Mouse (Mus musculus) erythroblast, embryonic 14.5 days (primary cell): Measurements from ENCODE around the gene Tmem40. TPM values are rescaled to one million over a fixed set of nuclear protein-coding genes. Genes with fewer than 3 reads are reported as not detected.

ENCODE experiments used
- H3K27me3 ChIP-seq: 2 replicates; pipeline ENCODE4 v1.6.1; 2012; ENCODE audit warnings: inconsistent platforms; ENCODE audit not compliant: control insufficient read depth
- H3K36me3 ChIP-seq: 2 replicates; pipeline ENCODE4 v1.6.1; 2012; ENCODE audit warnings: mild to moderate bottlenecking, inconsistent platforms; ENCODE audit not compliant: control insufficient read depth
- H3K4me1 ChIP-seq: 2 replicates; pipeline ENCODE4 v1.6.1; 2012; ENCODE audit warnings: inconsistent platforms; ENCODE audit not compliant: control insufficient read depth
- H3K4me3 ChIP-seq: replicated peaks from 2 replicates; pipeline ENCODE3; 2012; ENCODE audit warnings: moderate library complexity, mild to moderate bottlenecking, inconsistent platforms
- H3K9me3 ChIP-seq: 2 replicates; pipeline ENCODE4 v1.6.1; 2012; ENCODE audit warnings: low read length, inconsistent platforms, mixed read lengths; ENCODE audit not compliant: control insufficient read depth
- GATA1 ChIP-seq: IDR thresholded peaks from 2 replicates; pipeline ENCODE4 v1.6.1; 2012; ENCODE audit warnings: low read length, inconsistent platforms, mixed read lengths
- TAL1 ChIP-seq: IDR thresholded peaks from 3 replicates; pipeline ENCODE4 v1.6.1; 2012; ENCODE audit warnings: low read length, inconsistent platforms, mixed read lengths
- polyA plus RNA-seq: library from polyadenylated mRNA; stranded (reverse); fragments of >175 nt; gene quantifications from 2 replicates; pipeline ENCODE4 v1.2.3, GENCODE M21; 2012

The Tmem40 gene
- polyA plus RNA-seq, 1 experiment = 5.2 TPM

- no peaks in the 10 kb centered on the region for H3K4me1 ChIP-seq
- H3K4me3 ChIP-seq = no peak overlapping the region
- H3K36me3 ChIP-seq = peaks cover 45% of the 10 kb centered on the region
- H3K27me3 ChIP-seq = no peaks in the 10 kb centered on the region
- TF ChIP-seq TAL1 (no peak), GATA1 (no peak)
- no peaks in the 10 kb centered on the region for H3K9me3 ChIP-seq
Measured at GRCm38 (mm10) chr6:115792691-115793215, 30.5 kb upstream of the Tmem40 start.

GRCm38 (mm10) chr6:115791842-115792686 is 29.9 kb upstream of the Tmem40 start:
- no peak overlapping the region for H3K4me3 ChIP-seq
- no peaks in the 10 kb centered on the region for H3K9me3 ChIP-seq
- no peaks in the 10 kb centered on the region for H3K4me1 ChIP-seq
- no peaks in the 10 kb centered on the region for H3K27me3 ChIP-seq
- TF ChIP-seq TAL1 (no peak), GATA1 (no peak)
- H3K36me3 ChIP-seq = peaks cover 39% of the 10 kb centered on the region

- Histone ChIP-seq H3K9me3 (no peaks in the 10 kb centered on the region), H3K27me3 (no peaks in the 10 kb centered on the region), H3K4me1 (no peaks in the 10 kb centered on the region), H3K4me3 (no peak overlapping the region), H3K36me3 (peaks cover 41% of the 10 kb centered on the region)
- TF ChIP-seq TAL1 (no peak), GATA1 (no peak)
Measured at GRCm38 (mm10) chr6:115791016-115791415, 28.8 kb upstream of the Tmem40 start.

- H3K36me3 ChIP-seq = peaks cover 25% of the 10 kb centered on the region
- no peaks in the 10 kb centered on the region for H3K9me3 ChIP-seq
- H3K27me3 ChIP-seq = no peaks in the 10 kb centered on the region
- 0 out of 2 replicates have a peak, but pooled peaks cover 2% of the 10 kb centered on the region for H3K4me1 ChIP-seq
- no peak overlapping the region for H3K4me3 ChIP-seq
- TF ChIP-seq GATA1 (no peak), TAL1 (no peak)
Measured at GRCm38 (mm10) chr6:115782781-115783180, 20.6 kb upstream of the Tmem40 start.

GRCm38 (mm10) chr6:115776363-115776762 is 14.2 kb upstream of the Tmem40 start:
- no peaks in the 10 kb centered on the region for H3K27me3 ChIP-seq
- TF ChIP-seq GATA1 (no peak), TAL1 (no peak)
- H3K36me3 ChIP-seq = peaks cover 3% of the 10 kb centered on the region; the same call in 1 of the 2 replicates
- no peaks in the 10 kb centered on the region for H3K9me3 ChIP-seq
- H3K4me3 ChIP-seq = no peak overlapping the region
- peaks cover 15% of the 10 kb centered on the region for H3K4me1 ChIP-seq

GRCm38 (mm10) chr6:115775838-115776237 is 13.6 kb upstream of the Tmem40 start:
- Histone ChIP-seq H3K9me3 (no peaks in the 10 kb centered on the region), H3K4me3 (no peak overlapping the region), H3K36me3 (peaks cover 1% of the 10 kb centered on the region; the same call in 1 of the 2 replicates), H3K27me3 (no peaks in the 10 kb centered on the region), H3K4me1 (peaks cover 15% of the 10 kb centered on the region)
- TF ChIP-seq GATA1 (no peak), TAL1 (no peak)

GRCm38 (mm10) chr6:115774501-115774921 is 12.3 kb upstream of the Tmem40 start, which contains the start of gene Cand2:
Gene Cand2 (plus strand): TSS chr6:115774538.
- Histone ChIP-seq H3K9me3 (no peaks in the 10 kb centered on the region), H3K27me3 (no peaks in the 10 kb centered on the region), H3K4me3 (peak within 1 kb of the TSS; percentile 62), H3K36me3 (no peaks in the 10 kb centered on the region), H3K4me1 (peaks cover 17% of the 10 kb centered on the region)
- TF ChIP-seq TAL1 = no peak
- TF ChIP-seq GATA1 = no peak

GRCm38 (mm10) chr6:115773966-115774413 is 11.8 kb upstream of the Tmem40 start:
- Histone ChIP-seq H3K36me3 (no peaks in the 10 kb centered on the region), H3K4me1 (peaks cover 17% of the 10 kb centered on the region), H3K9me3 (no peaks in the 10 kb centered on the region), H3K4me3 (peak overlapping the region; percentile 62), H3K27me3 (no peaks in the 10 kb centered on the region)
- TF ChIP-seq TAL1 = no peak

GRCm38 (mm10) chr6:115772604-115773003 is 10.4 kb upstream of the Tmem40 start:
- H3K27me3 ChIP-seq = no peaks in the 10 kb centered on the region
- H3K4me3 ChIP-seq = no peak overlapping the region
- peaks cover 23% of the 10 kb centered on the region for H3K4me1 ChIP-seq
- H3K9me3 ChIP-seq = no peaks in the 10 kb centered on the region
- no peaks in the 10 kb centered on the region for H3K36me3 ChIP-seq
- TF ChIP-seq GATA1 (no peak), TAL1 (no peak)
